ENCODE assay signal across 22 mouse cellular contexts in genomic region chr16:91416357-91416756, GRCm38 (mm10). TPM values are rescaled to one million over a fixed set of nuclear protein-coding genes. Genes with fewer than 3 reads are reported as not detected.
DNase-seq lines count a peak whose midpoint lies in the region; ATAC-seq and TF ChIP-seq lines count a peak whose summit lies in the region.
"Had no signal": no experiment of that assay in that cellular context is flagged by ENCODE, and none has a peak within 500 bp of the region (broad histone marks: within the 10 kb centered on the region; RNA-seq: fewer than 3 reads in every experiment).

No protein-coding gene starts in this region.

- H3K4me3 ChIP-seq in heart, embryonic 10.5 days: no peak overlapping the region
- H3K4me3 ChIP-seq in liver, embryonic 12.5 days: no peak overlapping the region
- no peak overlapping the region for H3K4me3 ChIP-seq in liver, embryonic 11.5 days (ENCODE audit: low read depth, low read length)
- H3K4me3 ChIP-seq in bone marrow macrophage, adult 2 months (ENCODE audit: insufficient read depth, low read length): no peak overlapping the region
- no peak overlapping the region for H3K4me3 ChIP-seq in liver, postnatal 0 days (ENCODE audit: low read depth, low read length)
- H3K4me3 ChIP-seq: forebrain, embryonic 12.5 days; hindbrain, embryonic 12.5 days; midbrain, embryonic 13.5 days; neural tube, embryonic 12.5 days had no signal

- H3K4me1 ChIP-seq in heart, embryonic 10.5 days: peaks cover 22% of the 10 kb centered on the region
- H3K4me1 ChIP-seq in liver, embryonic 12.5 days: peaks cover 43% of the 10 kb centered on the region
- H3K4me1 ChIP-seq in liver, embryonic 11.5 days (replicated peaks; ENCODE audit: control insufficient read depth, insufficient read depth, low read length): peaks cover 16% of the 10 kb centered on the region
- H3K4me1 ChIP-seq in bone marrow macrophage, adult 2 months (ENCODE audit: control insufficient read depth, insufficient read depth, low read length): peaks cover 53% of the 10 kb centered on the region
- H3K4me1 ChIP-seq in liver, postnatal 0 days (ENCODE audit: insufficient read depth): peaks cover 39% of the 10 kb centered on the region
- H3K4me1 ChIP-seq: forebrain, embryonic 12.5 days; hindbrain, embryonic 12.5 days; midbrain, embryonic 13.5 days; neural tube, embryonic 12.5 days had no signal

- TF ChIP-seq POLR2A in bone marrow macrophage, adult 2 months (IDR thresholded peaks at IDR 0.05; ENCODE audit: borderline replicate concordance, low read depth, low read length): no peak

- peak overlapping the region; percentile 35 for H3K4me2 ChIP-seq in liver, embryonic 12.5 days
- H3K4me2 ChIP-seq in liver, embryonic 11.5 days: no peak overlapping the region
- H3K4me2 ChIP-seq in liver, postnatal 0 days (ENCODE audit: low read depth, low read length): peak overlapping the region; percentile 40; the same call in 1 of the 2 replicates
- H3K4me2 ChIP-seq: forebrain, embryonic 12.5 days; hindbrain, embryonic 12.5 days; midbrain, embryonic 13.5 days; neural tube, embryonic 12.5 days had no signal

- DNase-seq in heart, embryonic 10.5 days (ENCODE audit: low spot score): no peak
- DNase-seq in heart, adult 8-10 months (ENCODE audit: low spot score): no peak
- no peak for DNase-seq in liver, embryonic 11.5 days (ENCODE audit: low spot score)
- DNase-seq in liver, postnatal 0 days: no peak
- DNase-seq in right cerebral cortex, postnatal 36 days (ENCODE audit: low spot score in 2 of 2): no peak
- DNase-seq: cerebellum, adult 9-11 months; gastrocnemius, postnatal 25 days; kidney, adult 18-20 months; kidney, postnatal 14 days; thymus, postnatal 4 days had no signal

- no peaks in the 10 kb centered on the region for H3K9me3 ChIP-seq in heart, embryonic 10.5 days
- no peaks in the 10 kb centered on the region for H3K9me3 ChIP-seq in liver, embryonic 12.5 days (replicated peaks)
- no peaks in the 10 kb centered on the region for H3K9me3 ChIP-seq in liver, embryonic 11.5 days (ENCODE audit: control insufficient read depth, low read length)
- no peaks in the 10 kb centered on the region for H3K9me3 ChIP-seq in liver, postnatal 0 days (ENCODE audit: low read length)
- H3K9me3 ChIP-seq: forebrain, embryonic 12.5 days; hindbrain, embryonic 12.5 days; midbrain, embryonic 13.5 days; neural tube, embryonic 12.5 days had no signal

- no peak for TF ChIP-seq CTCF in bone marrow macrophage, adult 2 months (IDR thresholded peaks at IDR 0.05; ENCODE audit: low read depth, low read length)
- TF ChIP-seq CTCF in liver, postnatal 0 days (IDR thresholded peaks at IDR 0.05; ENCODE audit: low read depth): no peak

- no peak for TF ChIP-seq EP300 in liver, postnatal 0 days (IDR thresholded peaks at IDR 0.05; ENCODE audit: low read depth)

- H3K36me3 ChIP-seq in heart, embryonic 10.5 days: peaks cover 69% of the 10 kb centered on the region
- H3K36me3 ChIP-seq in liver, embryonic 12.5 days: peaks cover 95% of the 10 kb centered on the region
- H3K36me3 ChIP-seq in liver, embryonic 11.5 days (ENCODE audit: control insufficient read depth, insufficient read depth, low read length): peaks cover 26% of the 10 kb centered on the region
- peaks cover 87% of the 10 kb centered on the region for H3K36me3 ChIP-seq in liver, postnatal 0 days (replicated peaks; ENCODE audit: insufficient read depth, low read length)
- H3K36me3 ChIP-seq: forebrain, embryonic 12.5 days; hindbrain, embryonic 12.5 days; midbrain, embryonic 13.5 days; neural tube, embryonic 12.5 days had no signal

- no peak for ATAC-seq in liver, embryonic 12.5 days
- no peak; the same call in 1 of the 2 replicates for ATAC-seq in liver, embryonic 11.5 days (replicated peaks; ENCODE audit: low FRiP score)
- no peak for ATAC-seq in liver, postnatal 0 days
- ATAC-seq: midbrain, embryonic 13.5 days had no signal

- H3K27ac ChIP-seq in heart, embryonic 10.5 days: peak overlapping the region; percentile 84
- H3K27ac ChIP-seq in liver, embryonic 12.5 days: peak overlapping the region; percentile 57
- H3K27ac ChIP-seq in liver, embryonic 11.5 days (ENCODE audit: low read depth, low read length): no peak overlapping the region
- peak overlapping the region; percentile 99 for H3K27ac ChIP-seq in bone marrow macrophage, adult 2 months (ENCODE audit: insufficient read depth, low read depth, low read length)
- H3K27ac ChIP-seq in liver, postnatal 0 days (ENCODE audit: low read depth): peak overlapping the region; percentile 55
- H3K27ac ChIP-seq: forebrain, embryonic 12.5 days; hindbrain, embryonic 12.5 days; midbrain, embryonic 13.5 days; neural tube, embryonic 12.5 days had no signal

- H3K9ac ChIP-seq in liver, embryonic 12.5 days: no peak overlapping the region
- H3K9ac ChIP-seq in liver, embryonic 11.5 days (ENCODE audit: low read depth, low read length): no peak overlapping the region
- no peak overlapping the region for H3K9ac ChIP-seq in liver, postnatal 0 days (replicated peaks)
- H3K9ac ChIP-seq: forebrain, embryonic 12.5 days; hindbrain, embryonic 12.5 days; midbrain, embryonic 13.5 days; neural tube, embryonic 12.5 days had no signal

- WGBS in heart, embryonic 10.5 days: 92% methylated on average over 6 of the region's 6 CpGs
- 83% methylated on average over 6 of the region's 6 CpGs for WGBS in liver, embryonic 12.5 days (ENCODE audit: insufficient replicate concordance)
- 97% methylated on average over 6 of the region's 6 CpGs for WGBS in liver, embryonic 11.5 days
- whole genome bisulfite sequencing in liver, postnatal 0 days (ENCODE audit: insufficient replicate concordance): 91% methylated on average over 6 of the region's 6 CpGs

- H3K27me3 ChIP-seq in heart, embryonic 10.5 days (ENCODE audit: insufficient read depth, poor library complexity, severe bottlenecking): no peaks in the 10 kb centered on the region
- H3K27me3 ChIP-seq in liver, embryonic 12.5 days (replicated peaks): no peaks in the 10 kb centered on the region
- H3K27me3 ChIP-seq in liver, embryonic 11.5 days (replicated peaks; ENCODE audit: control insufficient read depth, insufficient read depth, low read length): no peaks in the 10 kb centered on the region
- no peaks in the 10 kb centered on the region for H3K27me3 ChIP-seq in liver, postnatal 0 days (ENCODE audit: insufficient read depth, low read length)
- H3K27me3 ChIP-seq: forebrain, embryonic 12.5 days; hindbrain, embryonic 12.5 days; midbrain, embryonic 13.5 days; neural tube, embryonic 12.5 days had no signal

RNA-seq across cellular contexts. Expression of gene Il10rb, which starts 10.4 kb away (rescaled TPM):
- 29.6 and 37.0 TPM in 2 replicates for polyA plus RNA-seq in heart, embryonic 10.5 days (2016; fragmentation: Nextera tagmentation; extraction: Ambion mirVana)
- total RNA-seq in heart, adult 8-10 months (2022): 100 to 1,000 TPM; 116 to 131 (median 129) TPM
- 26.0 and 27.0 TPM in 2 replicates for polyA plus RNA-seq in liver, embryonic 12.5 days (2016; fragmentation: Nextera tagmentation; extraction: Ambion mirVana)
- polyA plus RNA-seq in liver, embryonic 11.5 days (2014; fragmentation: Nextera tagmentation; extraction: Ambion mirVana): 29.8 and 32.9 TPM in 2 replicates
- polyA plus RNA-seq in bone marrow macrophage, adult 2 months (2012; ENCODE audit: insufficient read depth, insufficient read length, missing spikeins): 345 and 358 TPM in 2 replicates
- polyA plus RNA-seq in liver, postnatal 0 days (2015; fragmentation: Nextera tagmentation; extraction: Ambion mirVana): 25.5 and 26.4 TPM in 2 replicates

RNA-seq across cellular contexts. Expression of gene Gm21970, which starts 24.8 kb away (rescaled TPM):
- polyA plus RNA-seq in heart, embryonic 10.5 days (2016; fragmentation: Nextera tagmentation; extraction: Ambion mirVana): not detected in 2 replicates
- total RNA-seq in heart, adult 8-10 months (2022): not detected
- polyA plus RNA-seq in liver, embryonic 12.5 days (2016; fragmentation: Nextera tagmentation; extraction: Ambion mirVana): not detected in 2 replicates
- polyA plus RNA-seq in liver, embryonic 11.5 days (2014; fragmentation: Nextera tagmentation; extraction: Ambion mirVana): not detected in 2 replicates
- not detected in 2 replicates for polyA plus RNA-seq in bone marrow macrophage, adult 2 months (2012; ENCODE audit: insufficient read depth, insufficient read length, missing spikeins)
- not detected in 2 replicates for polyA plus RNA-seq in liver, postnatal 0 days (2015; fragmentation: Nextera tagmentation; extraction: Ambion mirVana)
- total RNA-seq: adrenal gland, adult 18-20 months; gastrocnemius, postnatal 25 days; left cerebral cortex, postnatal 25 days had no signal
- polyA plus RNA-seq: cortical plate, adult 2 months; embryonic facial prominence, embryonic 11.5 days; forebrain, embryonic 12.5 days; hindbrain, embryonic 12.5 days; limb, embryonic 14.5 days; lung, embryonic 16.5 days; midbrain, embryonic 13.5 days; neural tube, embryonic 12.5 days had no signal

RNA-seq across cellular contexts. Expression of gene Ifnar2, which starts 43.8 kb away (rescaled TPM):
- 42.2 and 48.8 TPM in 2 replicates for polyA plus RNA-seq in heart, embryonic 10.5 days (2016; fragmentation: Nextera tagmentation; extraction: Ambion mirVana)
- total RNA-seq in heart, adult 8-10 months (2022): 10 to 100 TPM; 27.6 to 35.3 (median 32.6) TPM
- 63.5 and 65.7 TPM in 2 replicates for polyA plus RNA-seq in liver, embryonic 12.5 days (2016; fragmentation: Nextera tagmentation; extraction: Ambion mirVana)
- 66.7 and 70.9 TPM in 2 replicates for polyA plus RNA-seq in liver, embryonic 11.5 days (2014; fragmentation: Nextera tagmentation; extraction: Ambion mirVana)
- polyA plus RNA-seq in bone marrow macrophage, adult 2 months (2012; ENCODE audit: insufficient read depth, insufficient read length, missing spikeins): 237 and 238 TPM in 2 replicates
- 107 and 113 TPM in 2 replicates for polyA plus RNA-seq in liver, postnatal 0 days (2015; fragmentation: Nextera tagmentation; extraction: Ambion mirVana)
